Mouse (Mus musculus): ENCODE results near the gene Olfr362. TPM values are rescaled to one million over a fixed set of nuclear protein-coding genes. Genes with fewer than 3 reads are reported as not detected.
"Not testable (repeated sequence)": the region's sequence is repeated elsewhere in the genome, so short reads cannot be mapped to it uniquely, and the experiment has no call there.

The Olfr362 gene
- polyA plus RNA-seq (2015; fragmentation: Nextera tagmentation; extraction: Ambion mirVana), result not detected in 2 replicates

DNA sequence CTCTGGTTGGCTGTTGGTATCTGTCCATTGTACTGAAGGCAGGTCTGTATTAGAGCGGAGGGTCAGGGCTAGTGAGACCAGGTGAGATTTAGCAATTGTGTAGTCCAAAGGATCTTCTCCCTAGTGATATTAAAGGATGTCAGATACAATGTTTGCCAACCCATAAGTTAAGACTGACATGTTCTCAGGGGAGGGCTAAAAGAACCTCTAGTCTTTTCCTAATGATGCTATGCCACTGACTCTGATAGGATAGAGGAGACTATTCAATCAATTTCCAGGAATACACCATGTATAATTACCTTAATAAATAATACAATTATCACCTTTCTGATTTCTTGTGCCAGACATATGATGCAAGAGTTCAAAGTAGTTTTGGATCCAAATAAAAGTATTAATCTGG is at the start of gene Olfr362:
Gene Olfr362 (minus strand): TSS at position 101 of the 400 bp plus-strand sequence.
- H3K27ac ChIP-seq, result no peak within 1 kb of the TSS
- no peaks in the 10 kb centered on the region for H3K27me3 ChIP-seq
- no peaks in the 10 kb centered on the region for H3K4me1 ChIP-seq
- WGBS, result 74% methylated on average over 1 of the region's 1 CpGs
- no peak within 1 kb of the TSS for H3K4me3 ChIP-seq
- H3K9me3 ChIP-seq, result no peaks in the 10 kb centered on the region; the same call in 1 of the 2 replicates
- H3K4me2 ChIP-seq, result no peak within 1 kb of the TSS
- no peak for ATAC-seq (ENCODE audit: borderline replicate concordance, extremely low read depth, low FRiP score, low TSS enrichment)
- H3K9ac ChIP-seq, result no peak within 1 kb of the TSS
- no peaks in the 10 kb centered on the region for H3K36me3 ChIP-seq

- Histone ChIP-seq H3K27me3 (no peaks in the 10 kb centered on the region), H3K27ac (no peak within 1 kb of the TSS), H3K4me2 (no peak within 1 kb of the TSS), H3K9me3 (no peaks in the 10 kb centered on the region), H3K4me3 (no peak within 1 kb of the TSS), H3K36me3 (no peaks in the 10 kb centered on the region), H3K9ac (no peak within 1 kb of the TSS), H3K4me1 (no peaks in the 10 kb centered on the region)
- WGBS, result 75% methylated on average over 3 of the region's 3 CpGs
- no peak for ATAC-seq (ENCODE audit: borderline replicate concordance, extremely low read depth, low FRiP score, low TSS enrichment)
Measured at GRCm38 (mm10) chr2:37139022-37139421, 21.3 kb upstream of the Olfr362 start, which contains the start of gene Olfr364-ps1. Gene Olfr364-ps1 (plus strand): TSS chr2:37139322.

DNA sequence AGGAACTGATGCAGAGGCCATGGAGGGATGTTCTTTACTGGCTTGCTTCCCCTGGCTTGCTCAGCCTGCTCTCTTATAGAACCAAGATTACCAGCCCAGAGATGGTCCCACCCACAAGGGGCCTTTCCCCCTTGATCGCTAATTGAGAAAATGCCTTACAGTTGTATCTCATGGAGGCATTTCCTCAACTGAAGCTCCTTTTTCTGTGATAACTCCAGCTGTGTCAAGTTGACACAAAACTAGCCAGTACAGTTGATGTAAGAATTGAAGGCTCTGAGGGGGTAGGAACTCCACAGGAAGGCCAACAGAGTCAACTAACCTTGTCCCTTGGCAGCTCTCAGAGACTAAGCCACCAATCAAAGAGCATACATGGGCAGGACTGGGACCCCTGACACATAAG is 28.5 kb downstream of the Olfr362 start, which contains the start of gene Olfr361:
Gene Olfr361 (minus strand): TSS at position 101 of the 400 bp plus-strand sequence.
- H3K9me3 ChIP-seq; H3K27ac ChIP-seq; H3K4me2 ChIP-seq; H3K9ac ChIP-seq; H3K27me3 ChIP-seq; H3K4me1 ChIP-seq; H3K36me3 ChIP-seq; H3K4me3 ChIP-seq; ATAC-seq (ENCODE audit: borderline replicate concordance, extremely low read depth, low FRiP score, low TSS enrichment): not testable (repeated sequence)
- 54% methylated on average over 1 of the region's 1 CpGs for WGBS

GRCm38 (mm10) chr2:37065446-37065845 is 52.3 kb downstream of the Olfr362 start, which contains the start of gene Olfr360:
Gene Olfr360 (plus strand): TSS chr2:37065746.
- H3K27ac ChIP-seq, result no peak within 1 kb of the TSS
- H3K36me3 ChIP-seq, result no peaks in the 10 kb centered on the region
- no peaks in the 10 kb centered on the region for H3K27me3 ChIP-seq
- H3K4me1 ChIP-seq, result no peaks in the 10 kb centered on the region
- H3K4me2 ChIP-seq, result no peak within 1 kb of the TSS
- H3K9ac ChIP-seq, result no peak within 1 kb of the TSS
- no peak for ATAC-seq (ENCODE audit: borderline replicate concordance, extremely low read depth, low FRiP score, low TSS enrichment)
- no peak within 1 kb of the TSS for H3K4me3 ChIP-seq
- H3K9me3 ChIP-seq, result no peaks in the 10 kb centered on the region

Other genes with a start within 250 kb of the Olfr362 start
- not detected in 2 replicates for gene Olfr352, start 249.4 kb downstream of the Olfr362 start, polyA plus RNA-seq (2015; fragmentation: Nextera tagmentation; extraction: Ambion mirVana)
- gene Olfr353, start 225.0 kb downstream of the Olfr362 start, polyA plus RNA-seq (2015; fragmentation: Nextera tagmentation; extraction: Ambion mirVana), result not detected in 2 replicates
- not detected in 2 replicates for gene Olfr354, start 212.2 kb downstream of the Olfr362 start, polyA plus RNA-seq (2015; fragmentation: Nextera tagmentation; extraction: Ambion mirVana)
- gene Olfr355, start 189.0 kb downstream of the Olfr362 start, polyA plus RNA-seq (2015; fragmentation: Nextera tagmentation; extraction: Ambion mirVana), result not detected in 2 replicates
- gene Olfr356, start 180.8 kb downstream of the Olfr362 start, polyA plus RNA-seq (2015; fragmentation: Nextera tagmentation; extraction: Ambion mirVana), result not detected in 2 replicates
- gene Olfr357, start 124.1 kb downstream of the Olfr362 start, polyA plus RNA-seq (2015; fragmentation: Nextera tagmentation; extraction: Ambion mirVana), result not detected in 2 replicates
- gene Olfr358, start 108.6 kb downstream of the Olfr362 start, polyA plus RNA-seq (2015; fragmentation: Nextera tagmentation; extraction: Ambion mirVana), result not detected in 2 replicates
- not detected in 2 replicates for gene Olfr360, start 52.2 kb downstream of the Olfr362 start, polyA plus RNA-seq (2015; fragmentation: Nextera tagmentation; extraction: Ambion mirVana)
- gene Olfr361, start 28.6 kb downstream of the Olfr362 start, polyA plus RNA-seq (2015; fragmentation: Nextera tagmentation; extraction: Ambion mirVana), result not detected in 2 replicates
- gene Olfr364-ps1, start 21.4 kb upstream of the Olfr362 start, polyA plus RNA-seq (2015; fragmentation: Nextera tagmentation; extraction: Ambion mirVana), result not detected in 2 replicates
- not detected in 2 replicates for gene Olfr365, start 70.3 kb upstream of the Olfr362 start, polyA plus RNA-seq (2015; fragmentation: Nextera tagmentation; extraction: Ambion mirVana)
- not detected in 2 replicates for gene Olfr366, start 93.7 kb upstream of the Olfr362 start, polyA plus RNA-seq (2015; fragmentation: Nextera tagmentation; extraction: Ambion mirVana)
- gene Olfr368, start 208.6 kb upstream of the Olfr362 start, polyA plus RNA-seq (2015; fragmentation: Nextera tagmentation; extraction: Ambion mirVana), result not detected in 2 replicates
- 52.2 and 53.1 TPM in 2 replicates for gene Pdcl, start 241.4 kb upstream of the Olfr362 start, polyA plus RNA-seq (2015; fragmentation: Nextera tagmentation; extraction: Ambion mirVana)

Data from lung, embryonic 15.5 days (tissue).